Mouse (Mus musculus): ENCODE measurements around the gene Bud13. TPM values are rescaled to one million over a fixed set of nuclear protein-coding genes. Genes with fewer than 3 reads are reported as not detected.
"Not testable (repeated sequence)": the region's sequence is repeated elsewhere in the genome, so short reads cannot be mapped to it uniquely, and the experiment has no call there.

Bud13 gene
- polyA plus RNA-seq, 1 experiment from 2014 or later: 34.7 TPM

DNA sequence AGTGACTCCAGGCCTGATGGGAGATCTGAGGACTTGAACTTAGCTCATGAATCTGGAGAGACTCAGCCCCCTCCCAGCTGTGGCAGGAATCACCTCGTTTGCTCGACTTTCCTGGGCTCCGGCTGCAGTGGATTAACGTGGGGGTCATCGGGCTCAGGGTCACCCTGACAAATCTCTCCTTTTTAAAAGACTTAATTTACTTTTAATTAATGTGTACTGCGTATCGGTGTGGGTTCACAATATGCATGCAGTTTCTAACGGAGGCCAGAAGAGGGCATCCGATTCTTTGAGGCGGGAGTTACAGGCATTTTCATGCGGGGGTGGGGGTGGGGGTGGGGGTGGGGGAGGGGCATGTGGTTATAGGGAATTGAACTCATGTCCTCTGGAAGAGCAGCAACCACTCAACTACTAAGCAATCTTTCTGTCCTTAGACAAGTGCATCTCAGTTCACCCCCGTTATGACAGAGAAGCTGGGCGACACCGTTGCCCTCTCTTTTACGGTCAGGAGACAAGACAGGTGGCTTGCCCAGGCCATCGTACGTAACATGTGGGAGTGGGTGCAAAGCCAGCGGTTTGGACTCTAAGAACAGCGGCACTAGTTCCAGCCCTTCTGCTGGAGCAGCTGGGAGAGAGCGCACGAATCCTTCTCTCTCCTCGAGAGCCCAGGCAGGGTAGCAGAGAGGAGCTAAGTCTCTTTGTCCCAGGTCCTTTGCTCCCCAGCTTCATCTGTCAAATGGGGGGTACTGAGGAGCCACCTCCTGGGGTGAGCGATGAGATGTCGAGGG lies 47.2 kb downstream of the Bud13 start:
- no peaks in the 10 kb centered on the region for H3K36me3 ChIP-seq (replicated peaks)
- H3K27ac ChIP-seq (replicated peaks): no peak overlapping the region
- no peak for DNase-seq (ENCODE audit: low spot score)
- 0 out of 2 replicates have a peak overlapping the region, but pooled peaks have one; percentile 49 for H3K4me3 ChIP-seq
- H3K9me3 ChIP-seq: no peaks in the 10 kb centered on the region
- peaks cover 32% of the 10 kb centered on the region for H3K4me1 ChIP-seq
- WGBS: 15% methylated on average over 24 of the region's 24 CpGs
- peaks cover 47% of the 10 kb centered on the region for H3K27me3 ChIP-seq (replicated peaks; ENCODE audit: low read depth, poor library complexity, severe bottlenecking)

DNA sequence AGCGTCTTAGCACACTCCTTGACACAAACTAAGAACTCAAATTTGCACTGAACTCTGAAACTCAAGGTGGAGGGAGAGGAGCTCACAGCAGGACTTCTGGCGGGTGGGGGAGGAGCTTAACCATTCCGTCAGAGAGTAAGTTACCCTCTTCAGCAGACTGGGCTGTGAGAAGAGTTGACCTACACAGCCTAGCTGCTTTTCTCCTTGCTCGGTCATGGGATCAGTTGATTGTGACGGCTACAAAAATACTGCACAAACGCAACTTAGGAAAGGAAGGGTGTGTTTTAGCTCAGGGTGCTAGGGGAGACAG lies 47.7 kb downstream of the Bud13 start:
- Histone ChIP-seq H3K9me3 (no peaks in the 10 kb centered on the region), H3K27ac (replicated peaks) (no peak overlapping the region), H3K36me3 (replicated peaks) (no peaks in the 10 kb centered on the region), H3K4me1 (peaks cover 33% of the 10 kb centered on the region), H3K4me3 (no peak overlapping the region), H3K27me3 (replicated peaks; ENCODE audit: low read depth, poor library complexity, severe bottlenecking) (peaks cover 52% of the 10 kb centered on the region)
- WGBS: 46% methylated on average over 6 of the region's 6 CpGs
- no peak for DNase-seq (ENCODE audit: low spot score)

DNA sequence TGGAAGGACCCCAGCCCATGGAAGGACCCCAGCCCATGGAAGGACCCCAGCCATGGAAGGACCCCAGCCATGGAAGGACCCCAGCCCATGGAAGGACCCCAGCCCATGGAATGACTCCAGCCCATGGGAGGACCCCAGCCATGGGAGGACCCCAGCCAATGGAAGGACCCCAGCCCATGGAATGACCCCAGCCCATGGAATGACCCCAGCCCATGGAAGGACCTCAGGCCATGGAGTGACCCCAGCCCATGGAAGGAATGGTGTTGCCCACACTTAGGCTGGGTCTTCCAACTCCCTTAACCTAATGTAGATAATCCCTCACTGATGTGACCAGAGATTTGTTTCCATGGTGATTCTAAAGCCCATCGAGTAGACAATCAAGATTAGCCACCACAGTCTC lies 48.5 kb downstream of the Bud13 start:
- Histone ChIP-seq H3K4me3 (no peak overlapping the region), H3K27me3 (replicated peaks; ENCODE audit: low read depth, poor library complexity, severe bottlenecking) (peaks cover 60% of the 10 kb centered on the region), H3K9me3 (no peaks in the 10 kb centered on the region), H3K36me3 (replicated peaks) (no peaks in the 10 kb centered on the region), H3K4me1 (peaks cover 33% of the 10 kb centered on the region), H3K27ac (replicated peaks) (no peak overlapping the region)
- 91% methylated on average over 1 of the region's 1 CpGs for WGBS
- DNase-seq (ENCODE audit: low spot score): no peak

DNA sequence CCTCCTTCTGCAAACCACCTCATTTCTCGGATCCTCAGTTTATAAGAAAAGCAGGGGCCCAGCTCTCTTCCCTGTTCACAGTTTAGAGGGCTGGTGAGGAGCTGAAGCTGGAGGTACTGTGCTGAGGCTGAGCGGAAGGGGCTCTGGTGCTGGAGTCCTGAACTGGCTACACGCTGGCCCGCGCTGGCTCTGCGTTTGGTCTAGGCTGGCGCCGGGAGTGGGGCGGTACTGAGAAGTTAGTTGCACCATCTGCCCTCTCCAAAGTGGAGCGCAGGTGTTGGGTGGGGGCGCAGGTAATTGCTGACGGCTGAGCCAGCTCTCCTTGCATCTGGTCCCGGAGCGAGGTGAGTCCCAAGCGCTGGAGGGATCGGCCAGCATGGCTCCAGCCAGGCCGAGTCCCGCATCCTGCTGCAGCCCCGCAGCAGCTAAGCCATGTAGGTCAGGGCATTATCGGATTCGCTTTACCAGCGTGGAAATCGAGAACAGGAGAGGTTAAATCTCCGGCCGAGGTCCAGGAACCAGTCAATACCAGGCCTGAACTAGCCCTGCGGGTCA lies 51.7 kb downstream of the Bud13 start:
- peak; percentile 29 for DNase-seq (ENCODE audit: low spot score)
- Histone ChIP-seq H3K4me3 (no peak overlapping the region), H3K27ac (replicated peaks) (no peak overlapping the region), H3K36me3 (replicated peaks) (no peaks in the 10 kb centered on the region), H3K27me3 (replicated peaks; ENCODE audit: low read depth, poor library complexity, severe bottlenecking) (peaks cover 77% of the 10 kb centered on the region), H3K4me1 (peaks cover 39% of the 10 kb centered on the region), H3K9me3 (no peaks in the 10 kb centered on the region)
- 25% methylated on average over 26 of the region's 26 CpGs for WGBS

DNA sequence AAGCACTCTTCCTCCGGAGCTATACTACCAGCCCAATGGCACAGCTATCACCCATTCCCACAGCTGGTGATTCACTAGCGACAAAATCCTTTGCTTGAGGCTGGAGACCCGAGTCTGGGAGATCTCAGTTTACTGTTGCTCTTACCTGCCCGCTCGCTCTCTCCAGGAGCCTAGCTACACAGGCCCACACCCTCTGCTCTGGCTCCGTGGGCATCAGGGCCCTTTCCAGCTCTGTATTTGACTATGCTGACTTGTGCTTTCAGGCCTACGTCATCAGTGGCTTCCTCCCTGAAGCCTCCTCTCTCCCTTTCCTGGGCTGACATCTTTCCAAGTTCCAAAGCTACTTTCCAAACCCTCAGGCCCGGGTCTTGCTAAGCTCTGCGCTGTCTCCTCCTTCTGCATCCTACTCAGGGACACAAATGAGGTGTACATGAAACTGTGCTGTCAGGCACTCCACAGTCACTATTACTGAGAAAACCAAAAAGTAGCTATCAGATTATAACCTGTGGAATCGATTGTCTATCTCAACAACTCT lies 52.7 kb downstream of the Bud13 start:
- Histone ChIP-seq H3K27ac (replicated peaks) (no peak overlapping the region), H3K36me3 (replicated peaks) (no peaks in the 10 kb centered on the region), H3K9me3 (no peaks in the 10 kb centered on the region), H3K4me3 (no peak overlapping the region), H3K4me1 (peaks cover 32% of the 10 kb centered on the region), H3K27me3 (replicated peaks; ENCODE audit: low read depth, poor library complexity, severe bottlenecking) (peaks cover 73% of the 10 kb centered on the region)
- no peak for DNase-seq (ENCODE audit: low spot score)
- 76% methylated on average over 10 of the region's 10 CpGs for WGBS

DNA sequence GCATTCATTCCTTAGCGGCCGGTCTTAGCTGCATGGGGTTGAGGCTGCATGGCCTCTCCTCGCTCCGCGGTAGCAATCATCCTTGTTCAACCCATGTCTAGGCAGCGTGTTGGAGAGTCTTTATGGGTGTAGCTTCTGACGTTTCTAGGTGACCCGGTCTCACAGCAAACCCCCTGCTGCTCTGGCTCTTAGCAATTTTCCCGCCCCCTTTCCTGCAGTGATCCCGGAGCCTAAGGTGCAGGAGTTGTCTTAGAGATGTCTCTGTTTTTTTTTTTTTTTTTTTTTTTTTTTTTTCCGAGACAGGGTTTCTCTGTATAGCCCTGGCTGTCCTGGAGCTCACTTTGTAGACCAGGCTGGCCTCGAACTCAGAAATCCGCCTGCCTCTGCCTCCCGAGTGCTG lies 53.5 kb downstream of the Bud13 start:
- not testable (repeated sequence) for DNase-seq (ENCODE audit: low spot score); H3K9me3 ChIP-seq; H3K27ac ChIP-seq (replicated peaks); H3K4me3 ChIP-seq; H3K36me3 ChIP-seq (replicated peaks)
- H3K4me1 ChIP-seq: peaks cover 32% of the 10 kb centered on the region
- peaks cover 66% of the 10 kb centered on the region for H3K27me3 ChIP-seq (replicated peaks; ENCODE audit: low read depth, poor library complexity, severe bottlenecking)
- 70% methylated on average over 13 of the region's 14 CpGs for WGBS

DNA sequence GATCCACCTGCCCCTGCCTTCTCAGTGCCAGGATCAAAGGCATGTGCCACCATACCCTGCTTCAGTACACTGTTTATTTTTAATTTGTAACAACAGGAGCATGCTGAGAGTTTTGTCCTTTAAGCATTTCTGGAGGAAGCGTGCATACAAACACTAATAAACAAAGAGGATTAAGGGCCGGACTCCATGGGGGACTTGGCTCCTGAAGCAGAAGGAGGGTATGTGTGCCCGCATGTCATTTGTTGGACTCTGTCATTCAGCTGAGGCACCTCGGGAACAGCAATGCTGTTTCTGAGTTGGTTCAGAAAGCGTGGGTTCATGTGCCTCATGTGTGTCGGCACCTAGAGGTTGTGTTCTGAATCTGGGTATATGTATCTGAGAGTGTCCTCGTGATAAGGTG lies 54.5 kb downstream of the Bud13 start:
- DNase-seq (ENCODE audit: low spot score): no peak
- no peak overlapping the region for H3K27ac ChIP-seq (replicated peaks)

DNA sequence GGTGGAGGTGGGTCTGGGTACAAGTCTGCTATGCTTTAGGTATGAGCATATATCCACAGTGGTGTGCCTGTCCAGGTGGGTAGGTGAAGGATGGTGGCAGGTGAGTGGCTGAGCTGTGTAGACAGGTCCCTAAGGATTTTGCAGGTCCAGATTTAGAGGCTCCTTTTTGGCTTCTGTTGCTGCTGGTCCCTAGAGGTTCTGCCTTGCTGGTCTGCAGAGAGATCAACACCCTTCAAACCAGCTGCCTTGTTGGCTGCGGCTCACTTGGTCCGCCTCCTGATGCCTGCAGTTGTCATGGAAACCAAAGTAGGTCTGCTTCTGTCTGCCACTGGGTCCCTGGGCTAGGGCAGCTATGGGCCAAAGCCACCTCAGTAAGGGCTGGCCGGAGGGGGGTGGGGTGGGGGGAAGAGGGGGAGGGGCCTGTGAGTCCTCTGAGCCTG lies 55.1 kb downstream of the Bud13 start:
- peaks cover 54% of the 10 kb centered on the region for H3K27me3 ChIP-seq (replicated peaks; ENCODE audit: low read depth, poor library complexity, severe bottlenecking)
- no peaks in the 10 kb centered on the region for H3K36me3 ChIP-seq (replicated peaks)
- H3K27ac ChIP-seq (replicated peaks): 0 out of 2 replicates have a peak overlapping the region, but pooled peaks have one; percentile 24
- WGBS: 3% methylated on average over 3 of the region's 3 CpGs
- no peaks in the 10 kb centered on the region for H3K9me3 ChIP-seq
- H3K4me1 ChIP-seq: peaks cover 32% of the 10 kb centered on the region
- DNase-seq (ENCODE audit: low spot score): peak; percentile 68
- H3K4me3 ChIP-seq: no peak overlapping the region

More for the DNA sequence above, 54.5 kb downstream of the Bud13 start:
- H3K9me3 ChIP-seq: no peaks in the 10 kb centered on the region
- peaks cover 60% of the 10 kb centered on the region for H3K27me3 ChIP-seq (replicated peaks; ENCODE audit: low read depth, poor library complexity, severe bottlenecking)
- H3K36me3 ChIP-seq (replicated peaks): no peaks in the 10 kb centered on the region
- 68% methylated on average over 7 of the region's 7 CpGs for WGBS
- H3K4me1 ChIP-seq: peaks cover 32% of the 10 kb centered on the region
- H3K4me3 ChIP-seq: no peak overlapping the region

DNA sequence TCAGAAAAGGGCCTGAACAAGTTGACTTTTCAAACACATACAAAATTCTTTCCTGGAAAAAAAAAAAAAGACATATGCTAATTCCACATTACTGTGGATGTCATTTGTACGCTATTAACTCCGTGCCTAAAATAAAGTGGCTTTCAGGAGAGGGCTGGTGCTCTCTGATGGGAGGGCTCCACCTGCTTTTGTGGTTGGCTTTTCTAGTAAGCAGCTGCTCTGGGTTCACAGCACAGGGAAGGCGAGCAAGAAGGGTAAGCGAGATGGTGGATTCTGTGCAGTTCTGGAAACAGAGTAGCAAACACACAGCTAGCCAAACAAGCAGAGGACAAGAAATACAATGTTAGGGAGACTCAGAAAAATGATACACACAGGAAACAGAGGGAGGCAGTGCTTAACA lies 55.6 kb downstream of the Bud13 start:
- Histone ChIP-seq H3K27me3 (replicated peaks; ENCODE audit: low read depth, poor library complexity, severe bottlenecking) (peaks cover 49% of the 10 kb centered on the region), H3K9me3 (no peaks in the 10 kb centered on the region), H3K27ac (replicated peaks) (no peak overlapping the region), H3K4me3 (no peak overlapping the region), H3K4me1 (peaks cover 32% of the 10 kb centered on the region), H3K36me3 (replicated peaks) (no peaks in the 10 kb centered on the region)
- no peak for DNase-seq (ENCODE audit: low spot score)
- 31% methylated on average over 4 of the region's 4 CpGs for WGBS

DNA sequence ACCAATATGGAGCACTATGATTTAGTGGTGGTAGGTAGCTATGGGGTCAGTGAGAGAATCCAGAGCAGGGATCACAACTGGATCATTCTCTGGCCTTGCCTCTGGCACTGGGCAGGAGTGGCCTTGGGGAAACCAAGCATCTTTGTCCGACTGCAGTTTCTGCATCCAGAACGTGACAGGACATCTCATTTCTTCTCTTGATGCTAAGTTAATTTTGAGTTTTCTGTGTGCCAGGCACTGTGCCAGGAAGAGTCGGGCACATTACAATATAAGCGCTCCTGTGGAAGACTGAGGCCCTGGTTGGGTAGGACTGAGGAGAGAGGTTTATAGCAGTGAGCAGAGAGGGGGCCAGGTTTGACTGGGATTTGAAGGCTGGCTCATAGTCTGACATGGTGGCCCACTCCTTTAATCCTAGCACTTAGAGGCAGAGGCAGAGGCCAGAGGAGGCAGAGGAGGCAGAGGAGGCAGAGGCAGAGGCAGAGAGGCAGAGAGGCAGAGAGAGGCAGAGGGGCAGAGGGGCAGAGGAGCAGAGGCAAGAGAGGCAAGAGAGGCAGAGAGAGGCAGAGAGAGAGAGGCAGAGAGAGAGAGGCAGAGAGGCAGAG lies 56.3 kb downstream of the Bud13 start:
- H3K9me3 ChIP-seq: no peaks in the 10 kb centered on the region
- peaks cover 43% of the 10 kb centered on the region for H3K27me3 ChIP-seq (replicated peaks; ENCODE audit: low read depth, poor library complexity, severe bottlenecking)
- peaks cover 32% of the 10 kb centered on the region for H3K4me1 ChIP-seq
- no peak for DNase-seq (ENCODE audit: low spot score)
- no peak overlapping the region for H3K4me3 ChIP-seq
- WGBS: 87% methylated on average over 4 of the region's 4 CpGs
- peak overlapping the region; percentile 7 for H3K27ac ChIP-seq (replicated peaks)
- no peaks in the 10 kb centered on the region for H3K36me3 ChIP-seq (replicated peaks)

DNA sequence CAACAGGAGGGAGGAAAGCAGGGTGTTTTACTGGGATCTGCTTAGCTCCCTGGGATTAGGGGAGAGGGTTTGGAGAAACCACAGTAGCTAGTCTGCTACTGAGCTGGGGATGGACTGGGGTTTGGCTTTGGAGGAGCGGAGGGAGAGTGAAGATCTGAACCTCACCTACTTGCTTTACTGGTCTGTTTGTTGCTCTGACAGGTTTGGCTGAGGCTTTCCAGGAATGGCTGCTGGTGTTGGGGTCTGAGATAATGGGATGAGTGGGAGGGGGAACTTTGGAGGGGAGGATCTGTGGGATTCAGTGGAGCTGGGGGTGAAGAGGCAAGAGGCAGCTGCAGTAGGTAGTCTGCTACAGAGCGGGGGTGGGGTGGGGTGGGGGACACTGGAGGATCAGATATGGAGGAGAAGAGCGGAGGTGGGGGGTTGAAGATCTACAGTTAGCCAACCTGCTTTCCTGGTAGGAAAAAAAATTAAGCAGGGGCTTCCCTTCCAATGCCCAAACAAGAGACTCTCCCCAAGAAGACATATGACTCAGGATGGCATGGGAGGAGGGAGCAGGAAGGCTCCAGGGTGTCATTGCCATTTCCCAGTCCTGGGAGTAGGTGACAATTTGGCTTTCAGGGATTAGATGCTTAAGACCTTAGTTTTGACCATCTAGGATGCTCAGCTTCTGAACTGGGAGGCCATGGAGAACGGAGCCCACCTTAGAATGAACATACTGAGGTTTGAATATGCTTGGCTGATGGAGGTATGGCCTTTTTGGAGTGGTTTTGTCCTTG lies 63.3 kb downstream of the Bud13 start:
- Histone ChIP-seq H3K4me1 (peaks cover 18% of the 10 kb centered on the region), H3K36me3 (replicated peaks) (no peaks in the 10 kb centered on the region), H3K27ac (replicated peaks) (no peak overlapping the region), H3K9me3 (no peaks in the 10 kb centered on the region), H3K27me3 (replicated peaks; ENCODE audit: low read depth, poor library complexity, severe bottlenecking) (peaks cover 14% of the 10 kb centered on the region), H3K4me3 (no peak overlapping the region)
- DNase-seq (ENCODE audit: low spot score): no peak
- 86% methylated on average over 4 of the region's 4 CpGs for WGBS

All from embryonic facial prominence, embryonic 10.5 days (tissue).